Mouse (Mus musculus) stomach, postnatal 0 days (tissue): Measurements from ENCODE around the gene Mical2.
A peak's percentile ranks its signal among the peaks of the same experiment; 100 is the strongest.

Experiments
- CTCF ChIP-seq: IDR thresholded peaks from 2 replicates; pipeline ENCODE4 v1.5.1; 2016; ENCODE audit warnings: antibody characterized with exemption, low read depth, mild to moderate bottlenecking, moderate library complexity
- EP300 ChIP-seq: optimal IDR thresholded peaks from 2 replicates; pipeline ENCODE3; 2016; ENCODE audit warnings: antibody characterized with exemption

- TF ChIP-seq CTCF: peak; percentile 77
- TF ChIP-seq EP300: no peak
Measured at GRCm38 (mm10) chr7:112212921-112213721, 12.5 kb upstream of the Mical2 start.
